Mouse (Mus musculus): ENCODE measurements around the gene Chd6.
"Not testable (repeated sequence)": the region's sequence is repeated elsewhere in the genome, so short reads cannot be mapped to it uniquely, and the experiment has no call there.

Chd6 gene

GRCm38 (mm10) chr2:160990339-160991070, 118.4 kb downstream of the Chd6 start:
- peak; percentile 21 for DNase-seq (ENCODE audit: inconsistent ontology term)

DNA sequence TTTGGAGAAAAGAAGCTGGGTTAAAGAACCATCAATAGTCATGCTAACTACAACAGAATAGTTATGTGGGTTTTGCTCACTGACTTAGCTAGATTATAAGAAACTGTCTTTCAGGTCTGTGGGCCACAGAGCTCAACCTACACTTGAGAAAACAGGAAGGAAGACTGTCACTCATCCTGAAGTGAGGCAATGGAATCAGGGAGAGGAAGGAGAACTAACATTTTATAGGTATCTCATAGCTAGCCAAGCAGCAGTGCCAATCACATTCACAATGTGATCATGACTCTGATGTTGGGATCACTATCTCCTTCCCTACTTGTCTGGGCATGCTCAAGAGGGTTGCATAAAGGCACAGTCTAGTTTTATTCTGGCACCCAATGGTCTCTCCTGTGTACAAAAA, 121.4 kb downstream of the Chd6 start:
- DNase-seq (ENCODE audit: inconsistent ontology term) = no peak

DNA sequence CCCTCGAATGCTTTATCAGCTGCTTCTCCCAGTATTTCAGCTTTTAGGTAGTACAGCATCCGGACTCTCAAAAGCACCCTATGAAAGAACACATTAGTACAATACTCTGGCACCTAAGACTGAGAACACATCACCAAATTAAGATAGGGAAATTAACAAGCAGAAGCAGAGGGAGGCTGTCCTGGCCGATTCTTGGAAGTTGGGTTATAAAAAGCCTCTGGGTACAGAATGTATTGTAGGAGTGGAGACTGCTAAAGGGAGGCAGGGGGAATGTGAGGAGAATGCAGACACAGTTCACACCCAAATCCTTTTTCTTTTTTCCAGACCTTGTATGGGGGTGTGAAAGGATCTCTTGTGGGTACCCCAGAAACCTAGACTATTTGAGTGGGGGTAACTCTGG, 126.2 kb downstream of the Chd6 start:
- DNase-seq (ENCODE audit: inconsistent ontology term) = no peak

DNA sequence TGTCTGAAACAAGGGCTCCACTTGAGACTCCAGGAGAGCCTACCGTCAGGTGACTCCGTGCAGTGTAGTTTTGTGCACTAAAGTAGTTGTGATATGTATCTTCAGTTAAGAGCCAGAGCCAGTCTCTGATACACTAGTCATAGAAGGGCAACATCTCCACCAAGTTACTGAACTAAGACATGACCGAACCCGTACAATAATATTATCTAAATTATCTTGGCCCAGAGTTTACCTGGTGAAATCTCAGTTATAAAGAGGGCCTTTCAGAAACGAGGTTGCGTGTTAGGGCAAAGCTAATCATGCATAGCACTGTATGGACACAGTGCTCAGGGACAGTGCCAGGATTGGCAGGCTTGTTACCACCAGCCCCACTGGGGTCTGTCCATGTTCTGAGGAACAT, 127.1 kb downstream of the Chd6 start:
- DNase-seq (ENCODE audit: inconsistent ontology term) = no peak

- no peak for DNase-seq (ENCODE audit: inconsistent ontology term)
Observed at GRCm38 (mm10) chr2:160978651-160979050, 130.2 kb downstream of the Chd6 start.

DNA sequence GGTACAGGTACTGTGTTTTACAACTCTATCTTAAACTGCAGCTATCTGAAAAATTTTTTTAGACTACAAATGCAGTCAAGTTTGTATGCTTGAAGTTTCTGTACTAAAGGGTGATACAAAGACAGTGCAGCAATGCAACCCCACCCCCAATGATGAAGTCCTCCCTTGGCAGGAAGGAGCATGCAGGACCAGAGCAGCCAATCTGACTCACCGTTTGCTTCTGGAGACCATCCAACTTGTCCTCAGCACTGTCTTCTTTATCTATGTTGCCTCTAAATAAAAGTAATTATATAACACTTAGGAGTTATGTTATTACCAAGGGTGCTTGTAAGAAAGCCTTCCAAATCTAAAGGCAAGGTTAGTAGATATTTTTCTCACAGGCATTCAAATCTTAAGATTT, 131.6 kb downstream of the Chd6 start:
- peak; percentile 28 for DNase-seq (ENCODE audit: inconsistent ontology term)

GRCm38 (mm10) chr2:160973648-160974215, 135.1 kb downstream of the Chd6 start:
- no peak for DNase-seq (ENCODE audit: inconsistent ontology term)

- no peak for DNase-seq (ENCODE audit: inconsistent ontology term)
Observed at GRCm38 (mm10) chr2:160972103-160972792, 136.6 kb downstream of the Chd6 start.

- DNase-seq (ENCODE audit: inconsistent ontology term) = no peak
Observed at GRCm38 (mm10) chr2:160962149-160962548, 146.7 kb downstream of the Chd6 start.

DNA sequence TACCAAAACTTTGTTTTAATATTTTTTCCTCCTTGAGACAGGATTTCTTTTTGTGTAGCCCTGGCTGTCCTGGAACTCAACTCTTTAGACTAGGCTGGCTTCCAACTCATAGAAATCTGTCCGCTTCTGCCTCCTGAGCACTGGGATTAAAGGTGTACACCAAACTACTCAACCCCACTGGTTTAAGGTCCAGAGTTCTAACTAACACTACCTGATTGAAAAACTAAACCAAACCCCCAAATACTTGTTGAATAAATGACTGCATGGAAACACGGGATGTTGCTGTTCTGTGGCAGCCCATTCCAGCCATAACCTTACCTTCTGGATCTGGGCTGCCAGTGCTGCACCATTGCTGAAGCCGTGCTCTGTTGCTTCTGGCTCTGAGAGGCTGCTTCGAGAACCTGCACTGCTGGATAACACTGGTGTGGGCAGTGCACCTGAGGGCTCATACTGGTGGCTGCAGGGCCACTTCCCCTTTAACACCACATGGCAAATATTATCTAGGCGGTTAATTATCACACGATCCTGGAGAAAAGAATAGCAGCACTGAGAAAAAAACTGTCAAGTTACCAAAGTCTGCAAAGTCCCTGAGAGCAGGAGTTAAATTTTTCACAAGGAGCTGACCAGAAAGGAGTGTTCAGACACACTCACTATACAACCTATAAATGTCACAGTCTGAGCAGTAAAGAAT, 147.8 kb downstream of the Chd6 start:
- no peak for DNase-seq (ENCODE audit: inconsistent ontology term)

GRCm38 (mm10) chr2:160959901-160960300, 149.0 kb downstream of the Chd6 start:
- no peak for DNase-seq (ENCODE audit: inconsistent ontology term)

- DNase-seq (ENCODE audit: inconsistent ontology term) = no peak
Observed at GRCm38 (mm10) chr2:160958737-160959136, 150.1 kb downstream of the Chd6 start.

- DNase-seq (ENCODE audit: inconsistent ontology term) = not testable (repeated sequence)
Observed at GRCm38 (mm10) chr2:160957801-160958200, 151.1 kb downstream of the Chd6 start.

- DNase-seq (ENCODE audit: inconsistent ontology term) = not testable (repeated sequence)
Observed at GRCm38 (mm10) chr2:160957307-160957706, 151.6 kb downstream of the Chd6 start.

DNA sequence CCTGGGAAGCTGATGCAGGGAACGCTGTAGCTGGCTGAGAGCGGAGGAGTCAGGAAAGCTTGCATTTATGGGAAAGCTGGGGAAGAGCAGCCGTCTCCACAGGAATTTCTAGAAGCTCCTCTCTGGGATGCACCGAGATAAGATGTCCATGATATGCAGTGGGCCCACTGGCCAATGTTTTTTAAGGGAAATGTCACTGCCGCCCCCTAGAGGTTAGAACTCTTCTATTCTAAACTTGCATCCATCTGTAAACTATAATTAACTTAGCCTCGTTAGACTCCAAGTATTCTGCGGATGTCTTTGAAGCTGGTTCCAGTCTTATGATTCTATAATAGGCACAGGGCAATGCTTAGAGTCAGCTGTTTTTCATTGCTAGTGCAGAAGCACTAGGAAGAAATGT, 153.5 kb downstream of the Chd6 start:
- no peak for DNase-seq (ENCODE audit: inconsistent ontology term)

DNA sequence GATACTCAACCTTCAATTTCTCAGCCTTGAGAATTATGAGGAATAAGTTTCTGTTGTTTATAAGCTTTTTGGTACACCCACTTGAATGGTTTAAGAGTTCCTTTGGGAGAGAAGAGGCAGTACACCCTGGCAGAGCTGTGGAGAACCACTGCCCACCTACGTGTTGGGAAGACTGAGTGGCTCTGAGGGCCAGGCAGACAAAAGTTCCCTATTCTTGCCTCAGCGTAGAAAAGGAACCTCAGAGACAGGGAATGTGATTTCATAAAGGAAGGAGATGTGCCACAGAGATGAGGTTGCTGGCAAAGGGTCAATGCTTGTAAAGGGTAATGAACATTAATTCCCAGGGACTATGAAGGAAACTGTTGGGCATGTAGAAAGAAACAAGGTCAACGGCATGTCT, 154.3 kb downstream of the Chd6 start:
- DNase-seq (ENCODE audit: inconsistent ontology term) = no peak

- no peak for DNase-seq (ENCODE audit: inconsistent ontology term)
Observed at GRCm38 (mm10) chr2:160953131-160953873, 155.6 kb downstream of the Chd6 start.

DNA sequence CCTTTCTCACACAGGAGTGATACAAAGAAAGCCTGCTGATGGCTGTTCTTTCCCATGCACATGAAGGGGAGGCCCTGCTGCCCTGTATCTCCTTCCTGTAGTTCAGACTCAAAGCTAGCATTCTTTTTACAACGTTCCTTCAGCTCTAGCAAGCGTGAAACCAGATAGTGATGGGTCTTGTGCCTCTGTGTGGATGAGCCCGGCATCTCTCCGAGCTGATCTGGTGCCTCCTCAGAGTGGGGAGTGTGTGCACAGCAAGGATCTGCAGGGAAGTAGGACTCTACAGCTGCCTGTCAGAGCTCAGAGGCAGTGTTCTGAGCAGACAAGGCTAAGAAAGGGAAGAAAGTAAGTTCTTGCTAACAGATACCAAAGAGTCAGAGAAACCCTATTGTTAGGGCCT, 157.3 kb downstream of the Chd6 start:
- no peak for DNase-seq (ENCODE audit: inconsistent ontology term)

DNA sequence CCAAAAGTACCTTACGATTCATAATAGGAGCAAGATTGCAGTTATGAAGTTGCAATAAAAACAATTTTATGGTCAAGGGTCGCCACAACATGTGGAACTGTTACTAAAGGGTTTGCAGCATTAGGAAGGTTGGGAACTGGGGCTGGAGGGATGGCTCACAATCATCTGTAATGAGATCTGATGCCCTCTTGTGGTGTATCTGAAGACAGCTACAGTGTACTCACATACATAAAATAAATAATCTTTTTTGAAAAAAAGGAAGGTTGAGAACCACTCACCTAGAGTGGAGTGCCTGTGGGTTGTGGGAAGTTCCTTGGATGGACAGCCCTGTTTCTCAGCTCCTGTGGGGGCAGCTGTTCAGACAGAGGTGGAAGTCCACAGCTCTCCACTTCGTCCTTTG, 166.4 kb downstream of the Chd6 start:
- DNase-seq (ENCODE audit: inconsistent ontology term) = peak; percentile 2

DNA sequence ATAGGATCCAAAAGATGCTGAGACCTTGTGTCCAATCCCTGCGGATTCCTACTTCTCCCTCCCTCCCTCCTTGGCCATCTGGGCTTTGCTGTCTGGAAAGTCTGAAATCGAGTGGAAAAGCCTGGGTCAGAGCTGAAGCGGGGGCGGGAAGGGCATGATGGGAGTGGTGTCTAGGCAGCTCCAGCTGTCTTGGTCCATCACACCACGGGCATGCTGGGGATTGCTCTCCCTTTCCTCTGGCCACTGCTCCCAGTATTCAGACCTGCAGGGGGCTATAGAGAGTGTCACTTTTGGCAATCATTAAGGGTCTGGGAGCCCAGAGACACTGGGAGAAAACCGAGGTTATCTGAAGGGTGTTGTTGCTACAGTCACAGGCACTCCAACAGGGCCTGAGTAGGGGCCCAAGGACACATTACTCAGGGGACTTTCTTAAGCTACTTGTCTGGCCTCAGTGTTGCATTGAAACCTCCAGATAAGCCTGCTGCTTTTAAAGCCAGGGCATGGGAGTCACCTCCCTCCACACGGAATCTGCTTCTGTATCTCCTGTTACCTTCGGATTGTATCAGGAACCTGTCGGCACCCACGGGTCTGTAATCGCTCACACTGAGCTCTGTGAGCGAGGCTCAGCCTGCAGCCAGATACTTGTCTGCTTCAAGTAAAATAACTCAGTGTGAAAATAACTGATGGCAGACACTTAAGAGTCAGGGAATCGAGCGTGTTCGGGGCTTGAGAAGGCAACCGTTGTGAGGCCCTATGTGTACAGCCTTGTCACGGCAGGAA, 167.8 kb downstream of the Chd6 start:
- no peak for DNase-seq (ENCODE audit: inconsistent ontology term)

DNA sequence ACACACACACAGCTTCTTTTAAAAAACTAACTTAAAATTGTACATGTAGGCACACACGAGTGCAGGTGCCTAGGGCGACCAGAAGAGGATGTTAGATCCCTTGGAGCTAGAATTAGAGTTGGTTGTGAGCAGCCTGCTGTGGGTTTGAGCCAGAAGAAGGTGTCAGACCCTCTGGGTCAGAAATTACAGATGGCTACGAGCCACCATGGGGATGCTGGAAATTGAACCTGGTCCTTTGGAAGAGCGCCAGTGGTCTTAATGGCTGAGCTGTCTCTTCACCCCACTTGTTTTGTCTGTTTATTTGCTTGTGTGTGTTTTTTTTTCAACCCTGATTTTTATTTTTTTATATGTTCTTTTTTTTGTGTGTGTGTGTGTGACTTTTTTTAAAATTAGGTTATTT, 174.4 kb downstream of the Chd6 start:
- no peak for DNase-seq (ENCODE audit: inconsistent ontology term)

Data from Muller cell, postnatal 12 days (primary cell).